Mouse (Mus musculus): Measurements from ENCODE around the gene Katnal1. TPM values are rescaled to one million over a fixed set of nuclear protein-coding genes. Genes with fewer than 3 reads are reported as not detected.

Gene Katnal1
- total and polyA plus RNA-seq, 2 experiments from 2014 or later, result 8.4 to 21.1 TPM

- Histone ChIP-seq H3K9me3 (replicated peaks; ENCODE audit: control insufficient read depth, low read length) (no peaks in the 10 kb centered on the region), H3K4me3 (ENCODE audit: low read depth, low read length) (peak overlapping the region; percentile 43), H3K36me3 (replicated peaks; ENCODE audit: control insufficient read depth, insufficient read depth, low read length) (no peaks in the 10 kb centered on the region), H3K9ac (replicated peaks; ENCODE audit: low read depth, low read length) (peak overlapping the region; percentile 32; the same call in 1 of the 2 replicates), H3K27me3 (ENCODE audit: control insufficient read depth, insufficient read depth, low read length) (no peaks in the 10 kb centered on the region), H3K27ac (ENCODE audit: low read depth) (peak overlapping the region; percentile 53; the same call in 1 of the 2 replicates), H3K4me1 (ENCODE audit: control insufficient read depth, insufficient read depth) (0 out of 2 replicates have a peak, but pooled peaks cover 12% of the 10 kb centered on the region), H3K4me2 (ENCODE audit: low read depth, low read length) (peak overlapping the region; percentile 81)
- no peak for TF ChIP-seq CTCF (IDR thresholded peaks at IDR 0.05; ENCODE audit: low read depth)
- TF ChIP-seq EP300 (IDR thresholded peaks at IDR 0.05; ENCODE audit: low read depth), result no peak
- ATAC-seq (ENCODE audit: insufficient read depth, low read depth), result peak; percentile 72
- DNase-seq (ENCODE audit: low spot score), result peak; percentile 47
- WGBS, result under 1% methylated on average over 39 of the region's 39 CpGs
Measured at GRCm38 (mm10) chr5:148959068-148959990, 30.2 kb upstream of the Katnal1 start.

- peaks cover 12% of the 10 kb centered on the region; the same call in 1 of the 2 replicates for H3K4me1 ChIP-seq (ENCODE audit: control insufficient read depth, insufficient read depth)
- no peak overlapping the region for H3K9ac ChIP-seq (replicated peaks; ENCODE audit: low read depth, low read length)
- H3K27ac ChIP-seq (ENCODE audit: low read depth), result peak overlapping the region; percentile 18; the same call in 1 of the 2 replicates
- H3K4me3 ChIP-seq (ENCODE audit: low read depth, low read length), result no peak overlapping the region
- H3K27me3 ChIP-seq (ENCODE audit: control insufficient read depth, insufficient read depth, low read length), result no peaks in the 10 kb centered on the region
- H3K9me3 ChIP-seq (replicated peaks; ENCODE audit: control insufficient read depth, low read length), result no peaks in the 10 kb centered on the region
- peak overlapping the region; percentile 81; the same call in 1 of the 2 replicates for H3K4me2 ChIP-seq (ENCODE audit: low read depth, low read length)
- ATAC-seq (ENCODE audit: insufficient read depth, low read depth) (no peak), DNase-seq (ENCODE audit: low spot score) (no peak)
- H3K36me3 ChIP-seq (replicated peaks; ENCODE audit: control insufficient read depth, insufficient read depth, low read length), result no peaks in the 10 kb centered on the region
- 46% methylated on average over 9 of the region's 9 CpGs for WGBS
- TF ChIP-seq EP300 (IDR thresholded peaks at IDR 0.05; ENCODE audit: low read depth), result no peak
- peak; percentile 29 for TF ChIP-seq CTCF (IDR thresholded peaks at IDR 0.05; ENCODE audit: low read depth)
Measured at GRCm38 (mm10) chr5:148958355-148958754, 29.2 kb upstream of the Katnal1 start.

GRCm38 (mm10) chr5:148956898-148957535, 27.9 kb upstream of the Katnal1 start:
- Histone ChIP-seq H3K36me3 (replicated peaks; ENCODE audit: control insufficient read depth, insufficient read depth, low read length) (no peaks in the 10 kb centered on the region), H3K9ac (replicated peaks; ENCODE audit: low read depth, low read length) (no peak overlapping the region), H3K4me3 (ENCODE audit: low read depth, low read length) (no peak overlapping the region), H3K27ac (ENCODE audit: low read depth) (no peak overlapping the region; the same call in 1 of the 2 replicates), H3K4me1 (ENCODE audit: control insufficient read depth, insufficient read depth) (peaks cover 12% of the 10 kb centered on the region; the same call in 1 of the 2 replicates), H3K27me3 (ENCODE audit: control insufficient read depth, insufficient read depth, low read length) (no peaks in the 10 kb centered on the region), H3K9me3 (replicated peaks; ENCODE audit: control insufficient read depth, low read length) (no peaks in the 10 kb centered on the region), H3K4me2 (ENCODE audit: low read depth, low read length) (no peak overlapping the region)
- TF ChIP-seq CTCF (IDR thresholded peaks at IDR 0.05; ENCODE audit: low read depth) (no peak), EP300 (IDR thresholded peaks at IDR 0.05; ENCODE audit: low read depth) (no peak)
- ATAC-seq (ENCODE audit: insufficient read depth, low read depth) (no peak), DNase-seq (ENCODE audit: low spot score) (no peak)
- 58% methylated on average over 9 of the region's 9 CpGs for WGBS

- H3K9me3 ChIP-seq (replicated peaks; ENCODE audit: control insufficient read depth, low read length), result no peaks in the 10 kb centered on the region
- WGBS, result 84% methylated on average over 9 of the region's 9 CpGs
- H3K27me3 ChIP-seq (ENCODE audit: control insufficient read depth, insufficient read depth, low read length), result no peaks in the 10 kb centered on the region
- TF ChIP-seq CTCF (IDR thresholded peaks at IDR 0.05; ENCODE audit: low read depth), result no peak
- TF ChIP-seq EP300 (IDR thresholded peaks at IDR 0.05; ENCODE audit: low read depth), result no peak
- no peak for ATAC-seq (ENCODE audit: insufficient read depth, low read depth)
- no peak overlapping the region for H3K9ac ChIP-seq (replicated peaks; ENCODE audit: low read depth, low read length)
- no peak overlapping the region for H3K4me2 ChIP-seq (ENCODE audit: low read depth, low read length)
- H3K36me3 ChIP-seq (replicated peaks; ENCODE audit: control insufficient read depth, insufficient read depth, low read length), result no peaks in the 10 kb centered on the region
- no peak overlapping the region for H3K27ac ChIP-seq (ENCODE audit: low read depth)
- peaks cover 12% of the 10 kb centered on the region; the same call in 1 of the 2 replicates for H3K4me1 ChIP-seq (ENCODE audit: control insufficient read depth, insufficient read depth)
- no peak overlapping the region for H3K4me3 ChIP-seq (ENCODE audit: low read depth, low read length)
- DNase-seq (ENCODE audit: low spot score), result no peak
Measured at GRCm38 (mm10) chr5:148956091-148956490, 27.0 kb upstream of the Katnal1 start.

GRCm38 (mm10) chr5:148955575-148955974, 26.5 kb upstream of the Katnal1 start:
- WGBS, result 93% methylated on average over 6 of the region's 6 CpGs
- H3K4me2 ChIP-seq (ENCODE audit: low read depth, low read length), result no peak overlapping the region
- TF ChIP-seq EP300 (IDR thresholded peaks at IDR 0.05; ENCODE audit: low read depth) (no peak), CTCF (IDR thresholded peaks at IDR 0.05; ENCODE audit: low read depth) (no peak)
- DNase-seq (ENCODE audit: low spot score) (no peak), ATAC-seq (ENCODE audit: insufficient read depth, low read depth) (no peak)
- H3K27ac ChIP-seq (ENCODE audit: low read depth), result no peak overlapping the region
- H3K36me3 ChIP-seq (replicated peaks; ENCODE audit: control insufficient read depth, insufficient read depth, low read length), result no peaks in the 10 kb centered on the region
- no peak overlapping the region for H3K4me3 ChIP-seq (ENCODE audit: low read depth, low read length)
- peaks cover 12% of the 10 kb centered on the region; the same call in 1 of the 2 replicates for H3K4me1 ChIP-seq (ENCODE audit: control insufficient read depth, insufficient read depth)
- H3K9me3 ChIP-seq (replicated peaks; ENCODE audit: control insufficient read depth, low read length), result no peaks in the 10 kb centered on the region
- H3K27me3 ChIP-seq (ENCODE audit: control insufficient read depth, insufficient read depth, low read length), result no peaks in the 10 kb centered on the region
- no peak overlapping the region for H3K9ac ChIP-seq (replicated peaks; ENCODE audit: low read depth, low read length)

Measured in heart, postnatal 0 days (tissue).